Mouse (Mus musculus): Measurements from ENCODE around the gene Vangl1.

DNA sequence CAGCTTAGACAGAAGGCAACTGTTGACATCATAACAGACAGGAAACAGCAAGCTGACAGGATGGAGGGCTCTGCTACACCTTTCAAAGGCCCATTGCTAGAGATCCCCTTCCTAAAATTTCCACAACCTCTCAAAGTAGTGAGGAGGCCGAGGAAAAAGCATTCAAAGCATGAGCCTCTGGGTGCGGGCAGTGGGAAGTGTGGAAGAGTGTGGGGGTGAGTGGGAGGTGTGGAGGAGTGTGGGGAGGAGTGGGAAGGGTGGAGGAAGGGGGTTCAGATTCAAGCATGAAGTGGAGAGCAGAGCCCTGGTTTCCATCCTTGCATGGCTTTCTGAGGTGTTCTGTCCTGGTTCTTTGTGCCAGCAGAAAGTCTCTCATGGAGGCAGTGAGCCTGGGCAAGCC lies 13.8 kb upstream of the Vangl1 start:
- TF ChIP-seq POLR2A (IDR thresholded peaks at IDR 0.05; ENCODE audit: low read depth, low read length), result no peak
- TF ChIP-seq CTCF (conservative IDR thresholded peaks at IDR 0.05; ENCODE audit: insufficient read depth, insufficient read length, low read depth, low read length), result no peak

All from kidney, adult 2 months (tissue).